35 mouse cellular contexts compared by ENCODE assay signal in genomic region chr1:158830152-158830551, GRCm38 (mm10).
"Had no signal": no experiment of that assay in that cellular context is flagged by ENCODE, and none has a peak within 500 bp of the region (broad histone marks: within the 10 kb centered on the region; RNA-seq: fewer than 3 reads in every experiment).

No protein-coding gene starts in this region.

- H3K36me3 ChIP-seq: heart, embryonic 10.5 days; heart, embryonic 12.5 days; heart, embryonic 13.5 days; heart, embryonic 15.5 days; hindbrain, embryonic 10.5 days; hindbrain, embryonic 12.5 days; hindbrain, embryonic 13.5 days; hindbrain, embryonic 15.5 days; intestine, embryonic 15.5 days; kidney, embryonic 15.5 days had no signal

- H3K27me3 ChIP-seq: heart, embryonic 12.5 days; heart, embryonic 13.5 days; heart, embryonic 15.5 days; hindbrain, embryonic 12.5 days; hindbrain, embryonic 13.5 days; hindbrain, embryonic 15.5 days; intestine, embryonic 15.5 days; kidney, embryonic 15.5 days had no signal

- H3K4me2 ChIP-seq: heart, embryonic 11.5 days; heart, embryonic 12.5 days; heart, embryonic 13.5 days; heart, embryonic 15.5 days; hindbrain, embryonic 12.5 days; hindbrain, embryonic 13.5 days; hindbrain, embryonic 14.5 days; hindbrain, embryonic 15.5 days; intestine, embryonic 15.5 days; kidney, embryonic 15.5 days had no signal

- DNase-seq: heart, postnatal 10 days; heart, postnatal 14 days; heart, postnatal 36 days; heart, postnatal 4 days; kidney, adult 11 months; kidney, adult 18-20 months; kidney, adult 2 months; kidney, adult 8-10 months; kidney, adult 9 months; kidney, postnatal 10 days; kidney, postnatal 14 days; kidney, postnatal 25 days; kidney, postnatal 36 days; kidney, postnatal 4 days; layer of hippocampus, adult 9-11 months; layer of hippocampus, postnatal 36 days had no signal

- ATAC-seq: hindbrain, embryonic 16.5 days; hindbrain, postnatal 0 days; inflammation-experienced regulatory T-cells, adult 6 months; intestine, embryonic 15.5 days; intestine, embryonic 16.5 days; intestine, postnatal 0 days had no signal

- H3K4me3 ChIP-seq: heart, embryonic 10.5 days; heart, embryonic 12.5 days; heart, embryonic 13.5 days; heart, embryonic 15.5 days; hindbrain, embryonic 10.5 days; hindbrain, embryonic 12.5 days; hindbrain, embryonic 13.5 days; hindbrain, embryonic 15.5 days; intestine, embryonic 15.5 days; kidney, embryonic 15.5 days; layer of hippocampus, adult 2 months; left cerebral cortex, adult 2 months had no signal
